Mouse (Mus musculus): Measurements from ENCODE around the gene Gm438. TPM values are rescaled to one million over a fixed set of nuclear protein-coding genes. Genes with fewer than 3 reads are reported as not detected.
"Not testable (repeated sequence)": the region's sequence is repeated elsewhere in the genome, so short reads cannot be mapped to it uniquely, and the experiment has no call there.

Gm438 gene
- total RNA-seq (2021) (not detected), polyA plus RNA-seq (2012; rRNA removed) (not detected in 2 replicates)
- long read RNA-seq = 0 reads

DNA sequence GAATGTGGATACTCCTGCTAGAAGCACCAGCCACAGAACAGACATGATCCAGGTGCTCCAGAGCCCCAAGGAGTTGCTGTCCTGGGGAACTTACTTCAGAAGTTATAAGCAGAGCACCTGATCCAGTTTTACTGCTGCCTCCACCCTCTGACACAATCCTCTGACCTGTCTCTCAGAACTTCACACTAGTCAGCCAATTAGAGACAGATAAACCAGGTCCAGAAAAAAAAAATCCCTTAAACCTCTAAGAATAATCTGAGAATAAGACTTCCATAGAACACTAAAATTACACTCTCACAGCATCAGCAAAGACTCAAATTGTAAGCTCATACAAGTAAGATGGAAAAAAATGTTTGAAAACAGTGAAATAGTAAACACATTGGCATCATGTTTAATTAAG lies at the start of gene Gm438:
Gene Gm438 (minus strand): TSS at position 101 of the 400 bp plus-strand sequence.
- Histone ChIP-seq H3K4me1 (ENCODE audit: control insufficient read depth, insufficient read depth, low read length) (no peaks in the 10 kb centered on the region), H3K27ac (no peak within 1 kb of the TSS), H3K9ac (ENCODE audit: low read depth, low read length) (no peak within 1 kb of the TSS), H3K36me3 (ENCODE audit: control insufficient read depth, insufficient read depth, low read length) (no peaks in the 10 kb centered on the region), H3K79me2 (replicated peaks; ENCODE audit: control insufficient read depth, insufficient read depth, low read length) (no peaks in the 10 kb centered on the region), H3K4me3 (no peak within 1 kb of the TSS), H3K27me3 (ENCODE audit: control insufficient read depth, insufficient read depth, low read length) (no peaks in the 10 kb centered on the region)
- intact Hi-C loops (cut with DNase I) = no loop called here
- TF ChIP-seq CTCF (IDR thresholded peaks at IDR 0.05) = no peak
- no peak for TF ChIP-seq POLR2A (IDR thresholded peaks at IDR 0.05; ENCODE audit: insufficient read depth, low read depth, low read length)
- TF ChIP-seq EP300 (IDR thresholded peaks at IDR 0.05; ENCODE audit: insufficient read depth, low read depth, low read length) = no peak
- no peak for DNase-seq

DNA sequence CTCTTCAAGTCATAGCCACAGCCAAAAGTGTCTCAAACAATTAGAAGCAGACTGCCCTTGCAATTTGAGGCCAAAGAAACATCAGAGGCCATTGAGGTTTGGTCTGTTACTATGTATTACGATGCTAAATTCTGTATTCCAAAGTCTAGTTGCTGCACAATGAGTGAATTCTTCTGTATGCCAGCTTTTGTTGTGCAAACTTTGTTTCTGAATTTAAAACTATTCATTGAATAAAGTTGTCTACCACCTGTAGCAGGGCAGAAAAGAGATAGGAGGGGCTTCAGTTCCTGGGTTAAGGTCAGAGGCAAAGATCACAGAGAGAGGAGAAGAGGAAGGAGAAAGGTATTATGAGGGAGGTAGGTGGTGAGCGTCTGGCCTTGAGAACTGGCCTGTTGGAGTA lies 38.3 kb upstream of the Gm438 start:
- H3K4me1 ChIP-seq (ENCODE audit: control insufficient read depth, insufficient read depth, low read length) = no peaks in the 10 kb centered on the region
- intact Hi-C loops (cut with DNase I) = no loop called here
- no peak overlapping the region for H3K4me3 ChIP-seq
- no peaks in the 10 kb centered on the region for H3K27me3 ChIP-seq (ENCODE audit: control insufficient read depth, insufficient read depth, low read length)
- H3K79me2 ChIP-seq (replicated peaks; ENCODE audit: control insufficient read depth, insufficient read depth, low read length) = no peaks in the 10 kb centered on the region
- no peaks in the 10 kb centered on the region for H3K36me3 ChIP-seq (ENCODE audit: control insufficient read depth, insufficient read depth, low read length)
- H3K9ac ChIP-seq (ENCODE audit: low read depth, low read length) = no peak overlapping the region
- no peak overlapping the region for H3K27ac ChIP-seq
- DNase-seq = no peak
- 70% methylated on average over 2 of the region's 2 CpGs for WGBS
- TF ChIP-seq EP300 (IDR thresholded peaks at IDR 0.05; ENCODE audit: insufficient read depth, low read depth, low read length) (no peak), POLR2A (IDR thresholded peaks at IDR 0.05; ENCODE audit: insufficient read depth, low read depth, low read length) (no peak), CTCF (IDR thresholded peaks at IDR 0.05) (no peak)

DNA sequence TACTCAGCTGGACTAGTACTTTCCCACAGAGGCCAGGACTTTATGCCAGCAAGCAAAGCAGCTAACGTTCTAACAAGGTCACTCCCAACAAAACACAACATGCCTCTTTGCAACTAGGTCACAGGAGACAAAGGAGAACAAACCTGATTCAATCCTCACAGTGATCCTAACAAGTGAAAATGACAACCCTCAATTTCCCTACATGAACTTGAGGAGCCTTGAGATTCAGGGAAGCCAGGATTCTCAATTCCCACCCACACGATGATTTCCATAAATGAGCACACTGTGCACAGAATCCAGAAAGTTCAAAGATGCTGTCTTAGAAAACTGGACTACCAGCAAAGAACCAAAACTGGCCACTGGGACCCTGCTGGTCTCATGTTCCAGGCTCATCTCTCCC lies 37.6 kb upstream of the Gm438 start:
- WGBS = 77% methylated on average over 2 of the region's 2 CpGs
- TF ChIP-seq CTCF (IDR thresholded peaks at IDR 0.05) (no peak), EP300 (IDR thresholded peaks at IDR 0.05; ENCODE audit: insufficient read depth, low read depth, low read length) (no peak), POLR2A (IDR thresholded peaks at IDR 0.05; ENCODE audit: insufficient read depth, low read depth, low read length) (no peak)
- intact Hi-C loops (cut with DNase I) = no loop called here

DNA sequence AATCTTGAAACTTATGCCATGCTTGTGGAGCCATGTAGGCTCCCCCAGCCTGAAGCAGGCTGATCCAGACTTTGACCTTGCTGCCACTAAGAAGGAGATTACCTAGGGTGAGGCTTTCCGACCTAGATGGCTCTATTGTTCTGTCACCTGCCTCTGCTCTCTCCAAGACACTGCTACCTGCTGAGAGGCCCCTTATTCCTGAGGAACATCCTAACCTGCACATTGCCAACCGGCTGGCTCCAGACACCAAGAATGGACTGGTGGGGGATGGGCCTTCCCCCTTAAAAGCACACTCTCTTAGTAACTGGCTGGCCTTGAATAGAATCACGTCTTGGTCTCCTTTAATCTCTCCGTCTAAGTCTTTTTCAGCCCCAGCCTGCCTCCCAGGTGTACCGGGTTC lies 20.8 kb upstream of the Gm438 start:
- H3K4me3 ChIP-seq; DNase-seq; H3K4me1 ChIP-seq (ENCODE audit: control insufficient read depth, insufficient read depth, low read length); H3K27ac ChIP-seq; H3K9ac ChIP-seq (ENCODE audit: low read depth, low read length); H3K36me3 ChIP-seq (ENCODE audit: control insufficient read depth, insufficient read depth, low read length); intact Hi-C loops (cut with DNase I); H3K79me2 ChIP-seq (replicated peaks; ENCODE audit: control insufficient read depth, insufficient read depth, low read length); H3K27me3 ChIP-seq (ENCODE audit: control insufficient read depth, insufficient read depth, low read length): not testable (repeated sequence)
- WGBS = 57% methylated on average over 5 of the region's 5 CpGs

More for the DNA sequence above, 37.6 kb upstream of the Gm438 start:
- H3K79me2 ChIP-seq (replicated peaks; ENCODE audit: control insufficient read depth, insufficient read depth, low read length) = no peaks in the 10 kb centered on the region
- no peaks in the 10 kb centered on the region for H3K36me3 ChIP-seq (ENCODE audit: control insufficient read depth, insufficient read depth, low read length)
- H3K9ac ChIP-seq (ENCODE audit: low read depth, low read length) = no peak overlapping the region
- no peaks in the 10 kb centered on the region for H3K4me1 ChIP-seq (ENCODE audit: control insufficient read depth, insufficient read depth, low read length)
- no peak for DNase-seq
- no peak overlapping the region for H3K27ac ChIP-seq
- H3K27me3 ChIP-seq (ENCODE audit: control insufficient read depth, insufficient read depth, low read length) = no peaks in the 10 kb centered on the region
- H3K4me3 ChIP-seq = no peak overlapping the region

DNA sequence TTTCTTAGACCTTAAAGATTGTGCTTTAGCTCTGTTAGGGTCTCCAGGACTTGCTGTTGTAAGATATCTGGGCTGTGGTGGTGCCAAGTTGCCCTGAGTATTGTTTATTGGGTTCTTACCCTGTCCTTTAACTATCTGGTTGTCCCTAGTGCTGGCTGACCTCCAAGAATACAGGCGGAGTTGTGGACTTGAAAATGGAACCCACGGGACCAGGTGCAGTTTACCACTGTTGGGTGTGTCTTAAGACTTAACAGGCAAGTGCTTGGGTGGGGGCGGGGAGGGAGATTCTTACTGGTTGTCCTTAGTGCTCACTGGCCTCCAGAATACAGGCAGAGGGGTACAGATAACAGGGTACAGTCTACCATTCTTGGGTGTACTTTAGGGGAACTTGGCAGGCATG lies 17.2 kb upstream of the Gm438 start:
- intact Hi-C loops (cut with DNase I) = no loop called here
- no peaks in the 10 kb centered on the region for H3K27me3 ChIP-seq (ENCODE audit: control insufficient read depth, insufficient read depth, low read length)
- no peaks in the 10 kb centered on the region for H3K79me2 ChIP-seq (replicated peaks; ENCODE audit: control insufficient read depth, insufficient read depth, low read length)
- WGBS = 63% methylated on average over 3 of the region's 3 CpGs
- no peak for TF ChIP-seq POLR2A (IDR thresholded peaks at IDR 0.05; ENCODE audit: insufficient read depth, low read depth, low read length)
- H3K4me1 ChIP-seq (ENCODE audit: control insufficient read depth, insufficient read depth, low read length) = no peaks in the 10 kb centered on the region
- H3K9ac ChIP-seq (ENCODE audit: low read depth, low read length) = no peak overlapping the region
- no peaks in the 10 kb centered on the region for H3K36me3 ChIP-seq (ENCODE audit: control insufficient read depth, insufficient read depth, low read length)
- DNase-seq = no peak
- no peak overlapping the region for H3K27ac ChIP-seq
- H3K4me3 ChIP-seq = no peak overlapping the region

DNA sequence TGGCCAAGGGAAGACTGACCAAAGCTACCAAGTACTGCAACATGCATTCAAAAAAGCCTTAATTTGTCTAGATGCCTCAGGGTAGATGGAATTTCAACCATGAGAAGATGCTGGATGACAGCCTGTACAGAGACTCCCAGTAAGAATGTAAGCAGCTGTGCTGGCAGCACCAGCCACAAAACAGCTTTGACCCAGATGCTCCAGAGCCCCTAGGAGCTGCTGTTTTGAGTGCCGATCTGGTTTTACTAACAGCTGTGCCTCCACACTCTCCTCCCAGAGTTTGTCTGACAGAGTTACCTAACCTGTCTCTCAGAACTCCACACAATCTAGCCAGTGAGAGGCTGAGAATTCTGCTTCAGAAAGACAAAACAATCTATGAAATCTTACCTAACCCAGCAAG lies 3.8 kb upstream of the Gm438 start:
- 60% methylated on average over 1 of the region's 1 CpGs for WGBS
- Histone ChIP-seq H3K9ac (ENCODE audit: low read depth, low read length) (no peak overlapping the region), H3K4me1 (ENCODE audit: control insufficient read depth, insufficient read depth, low read length) (no peaks in the 10 kb centered on the region), H3K27me3 (ENCODE audit: control insufficient read depth, insufficient read depth, low read length) (no peaks in the 10 kb centered on the region), H3K27ac (no peak overlapping the region), H3K4me3 (no peak overlapping the region), H3K36me3 (ENCODE audit: control insufficient read depth, insufficient read depth, low read length) (no peaks in the 10 kb centered on the region), H3K79me2 (replicated peaks; ENCODE audit: control insufficient read depth, insufficient read depth, low read length) (no peaks in the 10 kb centered on the region)
- peak; percentile 30 to 41 for DNase-seq
- TF ChIP-seq POLR2A (IDR thresholded peaks at IDR 0.05; ENCODE audit: insufficient read depth, low read depth, low read length) (no peak), CTCF (IDR thresholded peaks at IDR 0.05) (no peak), EP300 (IDR thresholded peaks at IDR 0.05; ENCODE audit: insufficient read depth, low read depth, low read length) (no peak)
- intact Hi-C loops (cut with DNase I) = loop anchor here (5.0 kb wide), 1 partner anchor 77 kb away; no protein-coding TSS in a partner anchor
